In the genomic region with DNA sequence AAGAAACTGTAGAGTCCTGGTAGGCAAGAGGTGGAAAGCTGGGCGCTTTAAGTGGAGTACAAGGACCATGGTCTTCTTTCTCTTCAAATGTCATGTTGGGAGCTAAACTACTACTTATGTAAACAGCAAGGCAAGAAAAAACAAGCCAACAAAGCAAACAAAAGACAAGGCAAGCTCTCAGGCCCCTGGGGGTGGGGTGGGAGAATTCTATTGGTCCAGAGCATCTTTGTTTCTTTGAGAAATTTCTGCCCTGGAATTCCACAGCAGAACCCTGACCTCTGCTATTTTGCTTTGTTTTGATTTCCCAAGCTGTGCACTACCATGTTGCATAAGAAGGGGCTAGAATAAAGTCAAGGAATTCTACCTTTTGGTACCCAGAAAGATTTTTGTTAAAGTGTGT, we compare ENCODE assay signal across 15 mouse cellular contexts.
DNase-seq lines count a peak whose midpoint lies in the region; ATAC-seq lines count a peak whose summit lies in the region.
"Had no signal": no experiment of that assay in that cellular context is flagged by ENCODE, and none has a peak within 500 bp of the region (broad histone marks: within the 10 kb centered on the region; RNA-seq: fewer than 3 reads in every experiment).

No protein-coding gene starts in this region.

- no peak overlapping the region for H3K4me3 ChIP-seq in hindbrain, embryonic 10.5 days
- H3K4me3 ChIP-seq in hindbrain, embryonic 14.5 days (replicated peaks; ENCODE audit: low read length) = no peak overlapping the region
- no peak overlapping the region for H3K4me3 ChIP-seq in limb, embryonic 10.5 days
- H3K4me3 ChIP-seq in intestine, embryonic 16.5 days (ENCODE audit: low read length) = no peak overlapping the region
- H3K4me3 ChIP-seq: erythroblast, embryonic 14.5 days; heart, embryonic 13.5 days; left cerebral cortex, adult 2 months; limb, embryonic 13.5 days; neural tube, embryonic 13.5 days had no signal

- no peaks in the 10 kb centered on the region for H3K36me3 ChIP-seq in hindbrain, embryonic 10.5 days
- no peaks in the 10 kb centered on the region for H3K36me3 ChIP-seq in hindbrain, embryonic 14.5 days (replicated peaks; ENCODE audit: control insufficient read depth, insufficient read depth)
- H3K36me3 ChIP-seq in limb, embryonic 10.5 days = no peaks in the 10 kb centered on the region
- H3K36me3 ChIP-seq in intestine, embryonic 16.5 days (ENCODE audit: control insufficient read depth, insufficient read depth, low read length) = no peaks in the 10 kb centered on the region
- H3K36me3 ChIP-seq: heart, embryonic 13.5 days; limb, embryonic 13.5 days; neural tube, embryonic 13.5 days had no signal

- peak; percentile 16 to 46 for DNase-seq in adrenal gland, adult (ENCODE audit: inconsistent age in 2 of 2, low spot score in 1 of 2)
- DNase-seq in adrenal gland, adult 18-20 months (ENCODE audit: low spot score in 2 of 2) = no peak
- peak; percentile 36 for DNase-seq in hindbrain, embryonic 10.5 days (ENCODE audit: low spot score)
- DNase-seq in hindbrain, embryonic 14.5 days (ENCODE audit: low spot score) = no peak
- peak; percentile 62 for DNase-seq in lung, postnatal 36 days
- DNase-seq in lung, postnatal 4 days = no peak
- no peak for DNase-seq in limb, embryonic 10.5 days (ENCODE audit: low spot score)
- DNase-seq: cerebellum, adult 18-20 months; retina, postnatal 1 day had no signal

- no peak for ATAC-seq in hindbrain, embryonic 14.5 days (ENCODE audit: low FRiP score)
- no peak for ATAC-seq in intestine, embryonic 16.5 days

- no peak overlapping the region for H3K9ac ChIP-seq in hindbrain, embryonic 14.5 days
- no peak overlapping the region for H3K9ac ChIP-seq in intestine, embryonic 16.5 days (ENCODE audit: low read depth, low read length)
- H3K9ac ChIP-seq: heart, embryonic 13.5 days; limb, embryonic 13.5 days; neural tube, embryonic 13.5 days had no signal

- no peak overlapping the region for H3K4me2 ChIP-seq in hindbrain, embryonic 14.5 days (replicated peaks)
- no peak overlapping the region for H3K4me2 ChIP-seq in intestine, embryonic 16.5 days (ENCODE audit: low read depth, low read length)
- H3K4me2 ChIP-seq: heart, embryonic 13.5 days; limb, embryonic 13.5 days; neural tube, embryonic 13.5 days had no signal

- H3K27ac ChIP-seq in hindbrain, embryonic 10.5 days = peak overlapping the region; percentile 54
- no peak overlapping the region for H3K27ac ChIP-seq in hindbrain, embryonic 14.5 days
- H3K27ac ChIP-seq in limb, embryonic 10.5 days = peak overlapping the region; percentile 21; the same call in 1 of the 2 replicates
- no peak overlapping the region for H3K27ac ChIP-seq in intestine, embryonic 16.5 days (ENCODE audit: low read length)
- H3K27ac ChIP-seq: heart, embryonic 13.5 days; left cerebral cortex, adult 2 months; limb, embryonic 13.5 days had no signal

- H3K9me3 ChIP-seq in hindbrain, embryonic 10.5 days = no peaks in the 10 kb centered on the region
- H3K9me3 ChIP-seq in hindbrain, embryonic 14.5 days (ENCODE audit: control insufficient read depth, low read length) = no peaks in the 10 kb centered on the region
- H3K9me3 ChIP-seq in limb, embryonic 10.5 days (replicated peaks) = no peaks in the 10 kb centered on the region
- H3K9me3 ChIP-seq in intestine, embryonic 16.5 days (ENCODE audit: control insufficient read depth, low read length) = no peaks in the 10 kb centered on the region
- H3K9me3 ChIP-seq: heart, embryonic 13.5 days; limb, embryonic 13.5 days; neural tube, embryonic 13.5 days had no signal

- H3K27me3 ChIP-seq in hindbrain, embryonic 10.5 days (ENCODE audit: insufficient read depth, poor library complexity, severe bottlenecking) = no peaks in the 10 kb centered on the region
- no peaks in the 10 kb centered on the region for H3K27me3 ChIP-seq in hindbrain, embryonic 14.5 days (ENCODE audit: control insufficient read depth, insufficient read depth, low read length)
- no peaks in the 10 kb centered on the region for H3K27me3 ChIP-seq in limb, embryonic 10.5 days (ENCODE audit: low read depth, poor library complexity, severe bottlenecking)
- no peaks in the 10 kb centered on the region for H3K27me3 ChIP-seq in intestine, embryonic 16.5 days (replicated peaks; ENCODE audit: control insufficient read depth, insufficient read depth, low read length)
- H3K27me3 ChIP-seq: heart, embryonic 13.5 days; limb, embryonic 13.5 days; neural tube, embryonic 13.5 days had no signal

- peaks cover 71% of the 10 kb centered on the region for H3K4me1 ChIP-seq in hindbrain, embryonic 10.5 days (replicated peaks)
- no peaks in the 10 kb centered on the region for H3K4me1 ChIP-seq in hindbrain, embryonic 14.5 days (replicated peaks; ENCODE audit: control insufficient read depth, insufficient read depth, low read length)
- H3K4me1 ChIP-seq in limb, embryonic 10.5 days = peaks cover 55% of the 10 kb centered on the region
- peaks cover 17% of the 10 kb centered on the region for H3K4me1 ChIP-seq in intestine, embryonic 16.5 days (ENCODE audit: control insufficient read depth, insufficient read depth, low read length)

- 66% methylated on average over 1 of the region's 1 CpGs for whole genome bisulfite sequencing in hindbrain, embryonic 10.5 days
- WGBS in hindbrain, embryonic 14.5 days = 82% methylated on average over 1 of the region's 1 CpGs
- 96% methylated on average over 1 of the region's 1 CpGs for WGBS in limb, embryonic 10.5 days
- 88% methylated on average over 1 of the region's 1 CpGs for WGBS in intestine, embryonic 16.5 days

Comparison
In these comparisons a context has a peak if more than half of its experiments do, and no peak if none do; other contexts are left out.
1. DNase-seq: peak in adrenal gland, adult (2 of 2), hindbrain, embryonic 10.5 days (single experiment) and lung, postnatal 36 days (single experiment); none in adrenal gland, adult 18-20 months (0 of 2), hindbrain, embryonic 14.5 days (single experiment), lung, postnatal 4 days (0 of 2) and limb, embryonic 10.5 days (single experiment).
2. H3K27ac ChIP-seq: peak in hindbrain, embryonic 10.5 days (single experiment) and limb, embryonic 10.5 days (single experiment); none in hindbrain, embryonic 14.5 days (single experiment) and intestine, embryonic 16.5 days (single experiment).